Mouse (Mus musculus): ENCODE measurements around the gene A1cf. TPM values are rescaled to one million over a fixed set of nuclear protein-coding genes. Genes with fewer than 3 reads are reported as not detected.

A1cf gene
- not detected for polyA plus RNA-seq (2014; fragmentation: Illumina TruSeq; extraction: RNeasy Lipid Tissue Mini Kit (QIAGEN cat#74804))

GRCm38 (mm10) chr19:31868521-31868920 lies at the start of gene A1cf:
TSS of gene A1cf (plus strand) at chr19:31868764.

Other genes starting within 250 kb of the A1cf start
- gene Prkg1, start 103.7 kb upstream of the A1cf start, polyA plus RNA-seq (2014; fragmentation: Illumina TruSeq; extraction: RNeasy Lipid Tissue Mini Kit (QIAGEN cat#74804)) = 28.7 TPM
- 105 TPM for gene Asah2, start 239.4 kb downstream of the A1cf start, polyA plus RNA-seq (2014; fragmentation: Illumina TruSeq; extraction: RNeasy Lipid Tissue Mini Kit (QIAGEN cat#74804))